Mouse (Mus musculus) lung, embryonic 14.5 days (tissue): ENCODE results near the gene Srrm2. TPM values are rescaled to one million over a fixed set of nuclear protein-coding genes. Genes with fewer than 3 reads are reported as not detected.

Experiments
- ATAC-seq: fragments of 200-750 bp; cut with Nextera tagmentation; 2 replicates; pipeline ENCODE4 v1.8.0; 2017; ENCODE audit warnings: mild to moderate bottlenecking, moderate TSS enrichment, moderate library complexity; ENCODE audit not compliant: insufficient read depth
- DNase-seq: peaks from one replicate; pipeline ENCODE4 v3.0.0-alpha.2; 2015
- H3K27ac ChIP-seq: fragments of 300-500 bp; sonication (generic); 2 replicates; pipeline ENCODE4 v1.5.1; 2014; ENCODE audit warnings: low read depth, mild to moderate bottlenecking, moderate library complexity
- H3K27me3 ChIP-seq: fragments of 300-500 bp; sonication (generic); 2 replicates; pipeline ENCODE4 v1.6.1; 2014; ENCODE audit warnings: low read length, control low read depth; ENCODE audit not compliant: insufficient read depth
- H3K36me3 ChIP-seq: fragments of 300-500 bp; sonication (generic); 2 replicates; pipeline ENCODE4 v1.6.1; 2014; ENCODE audit warnings: control low read depth; ENCODE audit not compliant: insufficient read depth
- H3K4me1 ChIP-seq: fragments of 300-500 bp; sonication (generic); 2 replicates; pipeline ENCODE4 v1.6.1; 2014; ENCODE audit warnings: antibody characterized with exemption, control low read depth; ENCODE audit not compliant: insufficient read depth
- H3K4me2 ChIP-seq: fragments of 300-500 bp; sonication (generic); 2 replicates; pipeline ENCODE4 v1.6.1; 2014; ENCODE audit warnings: mild to moderate bottlenecking
- H3K4me3 ChIP-seq: fragments of 300-500 bp; sonication (generic); 2 replicates; pipeline ENCODE4 v1.5.1; 2014; ENCODE audit warnings: low read depth, low read length
- H3K9ac ChIP-seq: fragments of 300-500 bp; sonication (generic); 2 replicates; pipeline ENCODE4 v1.6.1; 2014
- H3K9me3 ChIP-seq: fragments of 300-500 bp; sonication (generic); 2 replicates; pipeline ENCODE4 v1.6.1; 2016; ENCODE audit warnings: low read depth, low read length, control low read depth
- CTCF ChIP-seq: IDR thresholded peaks from 2 replicates; pipeline ENCODE4 v1.5.1; 2016; ENCODE audit warnings: antibody characterized with exemption, low read depth
- WGBS: fragments of 180-500 bp; shearing (Covaris S2); extraction: QIAGEN DNeasy Blood & Tissue Kit; methylation state at CpG from one replicate; pipeline ENCODE4 v1.1.7; 2014; 5-methylcytosine and 5-hydroxymethylcytosine counted together
- polyA plus RNA-seq: library from polyadenylated mRNA; unstranded; fragments of >200 nt; fragmentation: Nextera tagmentation; extraction: Ambion mirVana; gene quantifications from 2 replicates; pipeline ENCODE4 v1.2.1, GENCODE M21; 2014

Srrm2 gene
- polyA plus RNA-seq, 1 experiment from 2014 or later, result 491 TPM

DNA sequence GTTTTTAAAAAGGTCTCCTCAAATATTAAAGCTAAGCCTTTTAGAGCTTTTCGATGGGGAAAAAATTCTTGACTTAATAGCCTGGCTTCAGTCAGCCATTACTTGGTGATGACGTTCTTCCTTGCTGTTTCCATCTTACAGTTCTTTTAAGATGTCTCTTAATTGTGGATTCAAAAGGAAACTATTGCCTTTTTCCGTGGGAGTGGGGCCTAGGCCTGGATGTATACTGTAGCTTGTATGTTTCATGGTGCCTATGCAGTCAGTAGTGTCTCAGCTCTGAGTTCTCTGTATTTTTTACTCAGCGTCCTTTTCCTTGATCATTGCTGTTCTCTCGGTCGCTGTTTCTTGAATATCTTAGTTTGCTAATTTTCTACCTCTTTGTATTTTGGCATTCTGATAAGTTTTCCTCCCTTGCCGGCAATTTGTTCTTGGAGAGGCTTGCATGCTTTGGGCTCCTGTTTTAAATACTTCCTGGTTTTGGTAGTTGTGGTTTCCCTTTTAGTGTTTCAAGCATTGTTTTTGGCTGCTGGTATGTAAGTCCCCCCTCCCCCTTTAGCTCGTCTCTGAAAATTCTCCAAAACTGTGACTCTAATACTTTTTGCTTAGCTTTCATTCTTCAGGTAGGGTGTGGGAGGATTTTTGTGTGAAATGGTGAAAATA is 14.2 kb downstream of the Srrm2 start:
- H3K36me3 ChIP-seq, result peaks cover 29% of the 10 kb centered on the region
- 0 out of 2 replicates have a peak overlapping the region, but pooled peaks have one; percentile 94 for H3K27ac ChIP-seq
- H3K4me2 ChIP-seq, result peak overlapping the region; percentile 83
- no peaks in the 10 kb centered on the region for H3K9me3 ChIP-seq
- H3K4me3 ChIP-seq, result peak overlapping the region; percentile 99
- TF ChIP-seq CTCF, result no peak
- ATAC-seq, result no peak
- H3K9ac ChIP-seq, result peak overlapping the region; percentile 98
- H3K27me3 ChIP-seq, result no peaks in the 10 kb centered on the region
- no peak for DNase-seq
- peaks cover 14% of the 10 kb centered on the region; the same call in 1 of the 2 replicates for H3K4me1 ChIP-seq
- 1% methylated on average over 8 of the region's 8 CpGs for WGBS

DNA sequence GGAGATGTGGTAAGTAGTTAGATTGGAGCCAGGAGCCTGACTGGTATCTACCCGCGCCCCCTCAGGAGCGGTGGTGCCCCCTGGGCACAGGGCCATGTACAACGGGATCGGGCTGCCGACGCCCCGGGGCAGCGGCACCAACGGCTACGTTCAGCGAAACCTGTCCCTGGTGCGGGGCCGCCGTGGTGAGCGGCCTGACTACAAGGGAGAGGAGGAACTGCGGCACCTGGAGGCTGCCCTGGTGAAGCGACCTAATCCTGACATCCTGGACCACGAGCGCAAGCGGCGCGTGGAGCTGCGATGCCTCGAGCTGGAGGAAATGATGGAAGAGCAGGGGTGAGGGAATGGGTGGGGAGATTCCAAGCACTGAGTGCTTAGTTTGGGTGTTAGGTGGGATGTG is 16.5 kb downstream of the Srrm2 start:
- H3K9me3 ChIP-seq, result no peaks in the 10 kb centered on the region
- H3K36me3 ChIP-seq, result peaks cover 52% of the 10 kb centered on the region
- H3K27ac ChIP-seq, result no peak overlapping the region
- H3K4me2 ChIP-seq, result peak overlapping the region; percentile 83; the same call in 1 of the 2 replicates
- 72% methylated on average over 25 of the region's 25 CpGs for WGBS
- no peak overlapping the region for H3K4me3 ChIP-seq
- H3K4me1 ChIP-seq, result peaks cover 14% of the 10 kb centered on the region; the same call in 1 of the 2 replicates
- no peaks in the 10 kb centered on the region for H3K27me3 ChIP-seq
- no peak overlapping the region for H3K9ac ChIP-seq
- DNase-seq, result no peak
- no peak for ATAC-seq
- TF ChIP-seq CTCF, result no peak

DNA sequence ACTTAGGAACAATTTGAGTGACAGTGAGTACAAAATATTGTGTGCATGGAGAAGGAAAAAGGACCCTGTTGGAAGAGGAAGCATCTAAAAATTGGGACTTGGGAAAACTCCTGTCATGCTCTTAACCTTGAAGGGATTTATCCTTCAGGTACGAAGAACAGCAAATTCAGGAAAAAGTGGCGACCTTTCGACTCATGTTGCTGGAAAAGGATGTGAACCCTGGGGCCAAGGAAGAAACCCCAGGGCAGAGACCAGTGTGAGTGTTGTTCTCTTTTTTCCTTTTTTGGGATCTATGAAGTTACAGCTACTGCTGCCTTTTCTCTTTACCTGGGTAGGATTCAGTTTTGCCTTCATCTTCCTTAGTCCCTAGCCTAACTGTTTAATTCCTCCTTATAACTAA is 17.6 kb downstream of the Srrm2 start:
- Histone ChIP-seq H3K4me2 (no peak overlapping the region), H3K9me3 (no peaks in the 10 kb centered on the region), H3K4me1 (peaks cover 14% of the 10 kb centered on the region; the same call in 1 of the 2 replicates), H3K27ac (no peak overlapping the region), H3K4me3 (no peak overlapping the region), H3K9ac (no peak overlapping the region), H3K27me3 (no peaks in the 10 kb centered on the region), H3K36me3 (peaks cover 62% of the 10 kb centered on the region)
- DNase-seq (no peak), ATAC-seq (no peak)
- TF ChIP-seq CTCF, result no peak
- 90% methylated on average over 3 of the region's 3 CpGs for WGBS

DNA sequence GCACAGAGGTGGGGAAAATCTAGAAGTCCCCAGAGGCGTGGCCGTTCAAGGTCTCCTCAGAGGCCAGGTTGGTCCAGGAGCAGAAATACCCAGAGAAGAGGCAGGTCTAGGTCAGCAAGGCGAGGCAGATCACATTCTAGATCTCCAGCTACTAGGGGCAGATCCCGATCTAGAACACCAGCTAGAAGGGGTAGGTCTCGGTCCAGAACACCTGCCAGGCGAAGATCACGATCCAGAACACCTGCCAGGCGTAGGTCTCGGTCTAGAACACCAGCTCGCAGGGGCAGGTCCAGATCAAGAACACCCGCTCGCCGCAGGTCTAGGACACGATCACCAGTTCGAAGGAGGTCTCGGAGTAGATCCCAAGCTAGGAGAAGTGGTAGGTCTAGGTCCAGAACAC is 25.3 kb downstream of the Srrm2 start:
- no peak for TF ChIP-seq CTCF
- DNase-seq (no peak), ATAC-seq (no peak)
- Histone ChIP-seq H3K9ac (no peak overlapping the region), H3K9me3 (peaks cover 6% of the 10 kb centered on the region; the same call in 1 of the 2 replicates), H3K27me3 (no peaks in the 10 kb centered on the region), H3K4me1 (no peaks in the 10 kb centered on the region), H3K27ac (no peak overlapping the region), H3K4me3 (no peak overlapping the region), H3K4me2 (no peak overlapping the region), H3K36me3 (peaks cover 98% of the 10 kb centered on the region)
- WGBS, result 95% methylated on average over 16 of the region's 16 CpGs

DNA sequence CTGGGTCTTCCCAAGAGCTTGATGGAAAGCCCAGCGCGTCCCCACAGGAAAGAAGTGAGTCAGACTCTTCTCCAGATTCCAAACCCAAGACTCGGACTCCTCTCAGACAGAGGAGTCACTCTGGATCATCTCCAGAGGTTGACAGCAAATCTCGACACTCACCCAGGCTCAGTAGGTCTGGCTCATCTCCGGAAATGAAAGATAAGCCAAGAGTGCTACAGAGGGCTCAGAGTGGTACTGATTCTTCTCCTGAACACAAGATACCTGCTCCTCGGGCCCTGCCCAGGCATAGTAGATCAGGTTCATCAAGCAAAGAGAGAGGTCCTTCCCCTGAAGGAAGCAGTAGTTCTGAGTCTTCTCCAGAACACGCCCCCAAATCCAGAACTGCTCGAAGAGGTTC is 28.2 kb downstream of the Srrm2 start:
- no peaks in the 10 kb centered on the region for H3K4me1 ChIP-seq
- ATAC-seq, result no peak

DNA sequence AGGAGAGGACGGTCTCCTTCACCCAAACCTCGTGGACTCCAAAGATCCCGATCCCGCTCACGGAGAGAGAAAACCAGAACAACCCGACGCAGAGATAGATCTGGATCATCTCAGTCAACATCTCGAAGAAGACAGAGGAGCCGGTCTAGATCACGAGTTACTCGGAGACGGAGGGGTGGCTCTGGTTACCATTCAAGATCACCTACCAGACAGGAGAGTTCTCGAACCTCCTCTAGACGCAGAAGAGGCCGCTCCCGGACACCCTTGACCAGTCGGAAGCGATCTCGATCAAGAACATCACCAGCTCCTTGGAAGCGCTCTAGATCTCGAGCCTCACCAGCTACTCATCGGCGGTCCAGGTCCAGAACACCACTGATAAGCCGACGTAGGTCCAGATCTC is 28.9 kb downstream of the Srrm2 start:
- no peak overlapping the region for H3K4me3 ChIP-seq

More for the DNA sequence above, 28.2 kb downstream of the Srrm2 start:
- Histone ChIP-seq H3K4me2 (no peak overlapping the region), H3K27ac (no peak overlapping the region), H3K27me3 (no peaks in the 10 kb centered on the region), H3K36me3 (peaks cover 100% of the 10 kb centered on the region), H3K9me3 (peaks cover 6% of the 10 kb centered on the region; the same call in 1 of the 2 replicates), H3K4me3 (no peak overlapping the region), H3K9ac (no peak overlapping the region)
- DNase-seq, result no peak
- 95% methylated on average over 8 of the region's 8 CpGs for WGBS
- TF ChIP-seq CTCF, result no peak

DNA sequence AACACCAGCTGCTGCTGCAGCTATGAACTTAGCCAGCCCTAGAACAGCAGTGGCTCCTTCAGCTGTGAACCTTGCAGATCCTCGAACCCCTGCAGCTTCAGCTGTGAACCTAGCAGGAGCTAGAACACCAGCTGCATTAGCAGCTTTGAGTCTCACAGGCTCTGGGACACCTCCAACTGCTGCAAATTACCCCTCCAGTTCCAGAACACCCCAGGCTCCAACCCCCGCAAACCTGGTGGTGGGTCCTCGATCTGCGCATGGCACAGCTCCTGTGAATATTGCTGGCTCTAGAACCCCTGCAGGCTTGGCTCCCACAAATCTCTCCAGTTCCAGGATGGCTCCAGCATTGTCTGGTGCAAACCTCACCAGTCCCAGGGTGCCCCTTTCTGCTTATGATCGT is 30.4 kb downstream of the Srrm2 start:
- H3K4me2 ChIP-seq, result no peak overlapping the region
- peaks cover 6% of the 10 kb centered on the region; the same call in 1 of the 2 replicates for H3K9me3 ChIP-seq
- TF ChIP-seq CTCF, result no peak
- no peaks in the 10 kb centered on the region for H3K27me3 ChIP-seq
- H3K9ac ChIP-seq, result no peak overlapping the region
- H3K4me3 ChIP-seq, result no peak overlapping the region
- ATAC-seq, result 0 out of 2 replicates have a peak, but pooled peaks have one; percentile 8
- H3K4me1 ChIP-seq, result no peaks in the 10 kb centered on the region
- no peak for DNase-seq
- no peak overlapping the region for H3K27ac ChIP-seq
- H3K36me3 ChIP-seq, result peaks cover 100% of the 10 kb centered on the region
- 96% methylated on average over 5 of the region's 5 CpGs for WGBS

More for the DNA sequence above, 28.9 kb downstream of the Srrm2 start:
- H3K27me3 ChIP-seq, result no peaks in the 10 kb centered on the region
- no peak for ATAC-seq
- no peak for TF ChIP-seq CTCF
- peaks cover 6% of the 10 kb centered on the region; the same call in 1 of the 2 replicates for H3K9me3 ChIP-seq
- no peak for DNase-seq
- peaks cover 100% of the 10 kb centered on the region for H3K36me3 ChIP-seq
- 97% methylated on average over 25 of the region's 25 CpGs for WGBS
- H3K27ac ChIP-seq, result no peak overlapping the region
- H3K4me1 ChIP-seq, result no peaks in the 10 kb centered on the region
- H3K9ac ChIP-seq, result no peak overlapping the region
- no peak overlapping the region for H3K4me2 ChIP-seq
